Mouse (Mus musculus): ENCODE data around the gene Pcyox1.
"Not testable (repeated sequence)": the region's sequence is repeated elsewhere in the genome, so short reads cannot be mapped to it uniquely, and the experiment has no call there.

The Pcyox1 gene

DNA sequence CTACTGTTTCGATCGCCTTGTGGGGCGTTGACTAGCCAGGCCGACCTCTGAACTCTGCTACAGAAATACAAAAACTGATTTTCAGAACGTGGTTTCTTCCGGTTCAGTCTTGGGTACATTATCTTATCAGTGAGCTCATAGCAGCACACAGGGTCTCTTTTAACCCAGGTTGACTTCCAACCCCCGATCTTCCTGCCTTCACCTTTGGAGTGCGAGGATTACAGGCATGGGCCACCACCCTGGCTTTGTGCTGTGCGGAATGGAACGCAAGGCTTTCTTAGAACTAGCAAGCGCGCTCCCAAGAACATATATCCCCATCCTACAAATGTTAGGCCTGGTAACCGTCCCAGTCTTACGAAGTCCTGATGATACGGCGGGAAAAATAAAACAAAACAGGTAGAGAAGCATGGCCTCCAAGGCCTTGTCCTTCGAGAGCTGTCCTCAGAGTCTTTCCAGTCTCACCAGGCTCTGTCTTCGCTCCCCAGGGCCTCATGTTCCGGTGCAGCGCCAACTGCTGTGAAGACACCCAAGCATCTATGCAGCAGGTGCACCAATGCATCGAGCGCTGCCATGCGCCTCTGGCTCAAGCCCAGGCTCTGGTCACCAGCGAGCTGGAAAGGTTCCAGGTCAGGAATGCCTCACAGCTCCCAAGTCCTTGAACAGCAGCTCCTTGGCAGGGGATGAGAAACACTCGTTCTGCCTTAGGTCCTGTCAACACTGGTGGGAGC, 30.7 kb downstream of the Pcyox1 start:
- no peak for DNase-seq (ENCODE audit: low read depth, low spot score)

DNA sequence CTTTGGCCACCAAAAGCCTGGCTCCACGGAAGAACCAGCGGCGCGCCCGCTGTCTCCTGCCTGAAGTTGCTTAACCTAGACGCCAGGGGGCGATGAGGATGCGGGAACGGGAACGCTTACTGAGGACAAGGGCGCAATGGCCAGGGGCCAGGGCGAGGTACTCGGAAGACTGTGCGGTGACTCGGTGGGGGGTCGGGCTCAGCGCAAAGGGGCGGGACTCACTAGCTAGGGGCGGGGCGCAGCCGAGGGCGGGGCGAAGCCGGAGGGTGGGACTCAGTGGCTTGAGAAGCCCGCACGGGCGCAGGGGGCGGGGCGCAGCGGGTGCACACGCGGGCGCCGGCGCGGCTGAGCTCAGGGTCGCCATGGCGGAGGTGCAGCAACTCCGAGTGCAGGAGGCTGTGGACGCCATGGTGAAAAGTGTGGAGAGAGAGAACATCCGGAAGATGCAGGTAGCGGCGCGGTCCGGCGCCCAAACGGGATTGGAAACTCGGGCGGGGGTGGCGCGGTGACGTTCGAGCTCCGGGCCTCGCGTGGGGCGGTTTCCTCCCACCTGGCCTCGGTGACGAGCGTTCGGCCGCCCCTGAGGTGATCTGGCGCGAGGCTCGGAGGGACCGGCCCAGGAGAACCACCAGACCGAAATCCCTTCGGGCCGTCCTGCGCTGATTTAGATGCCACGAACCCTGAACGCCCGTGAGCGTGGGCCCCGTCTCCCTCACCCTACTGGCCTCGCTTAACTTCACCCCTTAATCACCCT, 31.4 kb downstream of the Pcyox1 start, which contains the start of gene Fam136a:
TSS of gene Fam136a (plus strand) at position 276 of the 754 bp plus-strand sequence.
- peak; percentile 93 for DNase-seq (ENCODE audit: low read depth, low spot score)

GRCm38 (mm10) chr6:86364442-86365141, 32.4 kb downstream of the Pcyox1 start:
- peak; percentile 78 for DNase-seq (ENCODE audit: low read depth, low spot score)

GRCm38 (mm10) chr6:86361373-86361772, 35.6 kb downstream of the Pcyox1 start:
- no peak for DNase-seq (ENCODE audit: low read depth, low spot score)

GRCm38 (mm10) chr6:86360691-86361090, 36.3 kb downstream of the Pcyox1 start:
- no peak for DNase-seq (ENCODE audit: low read depth, low spot score)

DNA sequence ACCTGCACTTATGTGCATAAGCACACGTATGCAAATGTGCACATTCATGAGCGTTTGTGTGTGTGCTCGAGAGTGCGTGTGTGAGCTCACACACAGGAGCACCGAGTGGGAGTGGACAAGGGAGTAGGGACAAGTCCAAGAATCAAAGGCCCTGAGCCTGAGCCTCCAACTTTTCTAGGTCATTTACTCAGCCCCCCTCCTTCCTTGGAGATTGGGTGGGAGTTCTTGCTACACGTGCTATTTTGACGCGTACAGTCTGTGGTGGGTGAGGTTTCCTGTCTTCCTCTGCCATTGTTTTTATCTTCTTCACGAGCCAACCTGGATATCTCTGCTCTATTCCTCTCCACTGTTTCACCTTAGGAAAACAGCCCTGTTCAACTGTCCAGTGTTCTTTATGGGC, 40.0 kb downstream of the Pcyox1 start:
- no peak for DNase-seq (ENCODE audit: low read depth, low spot score)

- no peak for DNase-seq (ENCODE audit: low read depth, low spot score)
These were observed 42.0 kb downstream of the Pcyox1 start for GRCm38 (mm10) chr6:86354948-86355347.

DNA sequence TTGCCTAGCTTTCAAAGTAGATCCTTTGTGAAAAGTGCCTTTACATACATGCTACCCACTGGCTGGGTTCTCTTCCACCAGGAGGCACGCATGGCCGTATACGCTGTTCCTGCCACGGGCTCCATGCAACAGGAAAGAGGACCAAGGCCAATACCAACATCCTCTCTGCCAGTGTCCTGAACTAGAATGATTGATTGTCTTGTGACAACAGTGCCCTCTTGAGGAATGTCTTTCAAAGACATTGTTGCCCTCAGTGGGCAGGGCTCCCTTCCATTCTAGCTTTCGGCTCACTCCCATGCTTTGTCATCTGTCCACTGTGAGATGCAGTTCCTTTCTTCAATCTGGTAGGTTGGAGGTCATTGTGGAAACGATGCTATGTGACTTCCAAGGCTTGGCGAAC, 47.7 kb downstream of the Pcyox1 start:
- DNase-seq (ENCODE audit: low read depth, low spot score): no peak

DNA sequence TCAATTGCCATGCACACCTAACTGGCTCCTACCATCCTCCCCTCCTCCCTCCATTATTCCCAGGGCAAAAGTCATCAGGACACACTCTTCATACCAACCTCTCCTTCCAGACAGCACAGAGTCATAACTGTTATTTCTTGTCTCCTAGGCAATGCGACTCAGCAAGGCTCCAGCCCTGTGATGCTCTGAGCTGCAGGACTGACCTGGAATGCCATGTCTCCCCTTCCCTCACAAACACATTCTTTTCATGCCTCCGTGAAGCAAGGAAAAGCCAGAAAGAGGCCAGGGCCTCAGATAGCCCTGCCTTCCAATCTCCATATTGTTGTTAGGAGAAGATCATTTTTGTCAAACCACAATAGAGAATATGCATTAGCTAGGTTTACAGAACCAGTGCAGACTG, 50.9 kb downstream of the Pcyox1 start:
- no peak for DNase-seq (ENCODE audit: low read depth, low spot score)

DNA sequence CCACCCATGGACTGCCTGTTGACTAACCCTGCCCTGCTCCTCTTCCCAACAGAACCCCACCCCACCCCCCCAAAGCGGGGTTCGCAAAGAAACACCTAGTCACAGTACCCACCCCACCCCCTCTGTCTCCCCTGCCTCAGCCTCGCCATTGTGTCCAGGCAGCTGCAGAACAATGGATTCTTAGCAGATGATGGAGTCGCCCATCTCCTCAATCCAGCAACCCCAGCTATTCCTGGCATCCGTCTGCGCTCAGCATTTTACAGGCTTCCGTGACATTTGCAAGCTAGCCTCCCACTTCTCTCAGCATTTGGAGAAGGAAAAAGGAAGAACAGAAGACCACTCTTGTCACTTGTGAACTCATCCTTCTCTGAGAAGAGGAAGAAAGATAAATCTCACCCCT, 53.3 kb downstream of the Pcyox1 start:
- DNase-seq (ENCODE audit: low read depth, low spot score): no peak

DNA sequence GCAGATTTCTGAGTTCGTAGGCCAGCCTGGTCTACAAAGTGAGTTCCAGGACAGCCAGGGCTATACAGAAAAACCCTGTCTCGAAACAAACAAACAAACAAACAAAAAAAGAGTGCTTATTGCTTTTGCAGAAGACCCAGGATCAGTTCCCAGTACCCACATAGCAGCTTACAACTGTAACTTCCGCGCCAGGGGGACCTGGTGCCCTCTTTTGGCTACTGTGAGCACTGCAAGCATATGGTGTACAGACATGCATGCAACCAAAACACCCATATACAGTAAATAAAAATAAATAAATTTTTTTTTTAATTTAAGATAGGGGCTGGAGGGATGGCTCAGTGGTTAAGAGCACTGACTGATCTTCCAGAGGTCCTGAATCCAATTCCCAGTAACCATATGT, 60.6 kb downstream of the Pcyox1 start:
- DNase-seq (ENCODE audit: low read depth, low spot score): not testable (repeated sequence)
